Mouse (Mus musculus) heart, adult 11 months (tissue): ENCODE results near the gene Dhdh.
"Not testable (repeated sequence)": the region's sequence is repeated elsewhere in the genome, so short reads cannot be mapped to it uniquely, and the experiment has no call there.

Experiments
- DNase-seq: peaks from one replicate; pipeline ENCODE4 v3.0.0; 2022

Gene Dhdh

DNA sequence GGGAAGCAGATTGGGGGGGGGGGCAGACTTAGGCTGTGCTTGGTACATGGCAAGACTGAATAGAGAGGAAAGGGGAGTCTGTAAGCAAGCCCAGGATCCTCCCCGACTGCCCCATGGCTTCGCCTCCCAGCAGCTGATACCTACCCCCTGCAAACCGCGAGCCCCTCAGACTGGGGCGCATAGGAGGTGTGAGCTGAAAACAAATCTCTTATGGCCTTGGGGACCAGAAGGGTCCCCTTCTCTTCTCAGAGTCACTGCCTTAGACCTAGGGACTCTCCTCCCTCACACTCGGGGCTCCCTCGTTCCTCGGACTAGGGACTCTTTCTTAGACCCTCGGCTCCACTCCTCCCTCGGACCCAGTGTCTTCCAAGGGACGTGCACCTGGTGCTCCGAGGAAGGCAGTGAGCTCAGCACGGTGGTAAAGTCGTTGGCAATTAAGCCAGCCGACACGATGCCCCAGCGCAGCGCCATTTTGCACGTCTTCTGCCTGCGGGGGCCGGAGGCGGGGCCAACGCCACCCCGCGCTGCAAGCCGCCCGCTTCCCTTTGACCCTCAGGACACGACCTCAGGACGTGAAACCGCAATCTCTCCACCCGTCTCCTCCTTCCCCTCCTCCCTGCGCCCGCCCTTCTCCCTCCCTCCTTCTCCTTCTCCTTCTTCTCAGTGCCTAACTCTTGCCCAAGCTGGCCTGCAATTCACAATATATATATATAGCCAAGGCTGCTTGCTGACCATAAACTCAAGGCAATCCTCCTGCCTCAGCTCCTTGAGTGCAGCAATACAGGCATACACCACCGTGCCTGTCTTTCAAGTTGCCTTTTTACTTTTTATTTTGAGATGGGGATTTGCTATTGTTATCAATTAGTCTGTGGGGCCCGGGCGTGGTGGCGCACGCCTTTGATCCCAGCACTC is at the start of gene Dhdh:
Dhdh (minus strand) TSS at position 513 of the 912 bp plus-strand sequence.
- DNase-seq = peak; percentile 98

DNA sequence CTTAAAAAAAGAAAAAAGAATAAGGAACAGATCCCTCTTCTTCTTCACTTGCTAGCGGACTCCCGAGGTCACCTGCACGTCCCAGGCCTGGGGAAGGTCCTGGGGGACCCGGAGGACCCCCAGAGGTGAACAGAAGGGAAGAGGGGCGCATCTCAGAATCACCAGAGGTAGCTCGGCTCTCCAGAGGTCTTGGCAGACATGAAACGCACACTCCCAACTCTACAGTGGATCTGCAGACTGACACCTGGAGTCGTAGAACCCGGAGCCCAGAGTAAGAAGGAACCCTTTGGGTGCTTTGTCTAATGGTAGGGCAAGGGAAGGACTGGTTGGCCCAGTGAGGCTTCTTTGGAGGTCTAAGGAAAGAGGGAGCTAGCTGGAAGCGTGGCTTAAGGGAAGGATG is 49.0 kb upstream of the Dhdh start:
- peak; percentile 93 for DNase-seq

DNA sequence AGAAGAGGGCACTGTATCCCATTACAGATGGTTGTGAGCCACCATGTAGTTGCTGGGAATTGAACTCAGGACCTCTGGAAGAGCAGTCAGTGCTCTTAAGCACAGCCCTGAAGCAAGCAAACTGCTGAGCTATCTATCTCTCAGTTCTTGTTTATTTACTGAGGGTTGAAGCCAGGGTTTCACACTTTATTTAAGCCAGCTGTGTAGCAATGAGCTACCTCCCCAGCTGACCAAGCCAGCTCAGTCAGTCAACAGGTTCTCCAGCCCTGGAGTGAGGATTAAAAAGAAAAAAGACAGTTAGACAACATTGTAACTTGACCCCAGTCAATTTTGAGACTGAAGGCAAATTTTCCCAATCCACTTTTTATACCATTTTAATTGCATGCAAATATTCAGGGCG is 47.1 kb upstream of the Dhdh start:
- DNase-seq = no peak

- peak; percentile 95 for DNase-seq
These were observed 42.0 kb upstream of the Dhdh start for GRCm38 (mm10) chr7:45530643-45531042.

GRCm38 (mm10) chr7:45529461-45529860 is 40.9 kb upstream of the Dhdh start:
- DNase-seq = peak; percentile 97

DNA sequence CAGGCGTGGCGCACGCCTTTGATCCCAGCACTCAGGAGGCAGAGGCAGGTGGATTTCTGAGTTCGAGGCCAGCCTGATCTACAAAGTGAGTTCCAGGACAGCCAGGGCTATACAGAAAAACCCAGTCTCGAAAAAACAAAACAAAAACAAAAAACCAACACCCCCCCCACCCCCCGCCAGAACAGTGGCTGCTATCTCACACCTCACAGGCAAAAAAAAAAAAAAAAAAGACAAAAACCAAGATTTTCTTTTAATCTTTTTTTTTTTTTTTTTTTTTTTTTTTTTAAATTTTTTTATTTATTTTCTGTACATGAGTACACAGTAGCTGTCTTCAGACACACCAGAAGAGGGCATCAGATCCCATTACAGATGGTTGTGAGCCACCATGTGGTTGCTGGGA is 38.6 kb upstream of the Dhdh start:
- not testable (repeated sequence) for DNase-seq

DNA sequence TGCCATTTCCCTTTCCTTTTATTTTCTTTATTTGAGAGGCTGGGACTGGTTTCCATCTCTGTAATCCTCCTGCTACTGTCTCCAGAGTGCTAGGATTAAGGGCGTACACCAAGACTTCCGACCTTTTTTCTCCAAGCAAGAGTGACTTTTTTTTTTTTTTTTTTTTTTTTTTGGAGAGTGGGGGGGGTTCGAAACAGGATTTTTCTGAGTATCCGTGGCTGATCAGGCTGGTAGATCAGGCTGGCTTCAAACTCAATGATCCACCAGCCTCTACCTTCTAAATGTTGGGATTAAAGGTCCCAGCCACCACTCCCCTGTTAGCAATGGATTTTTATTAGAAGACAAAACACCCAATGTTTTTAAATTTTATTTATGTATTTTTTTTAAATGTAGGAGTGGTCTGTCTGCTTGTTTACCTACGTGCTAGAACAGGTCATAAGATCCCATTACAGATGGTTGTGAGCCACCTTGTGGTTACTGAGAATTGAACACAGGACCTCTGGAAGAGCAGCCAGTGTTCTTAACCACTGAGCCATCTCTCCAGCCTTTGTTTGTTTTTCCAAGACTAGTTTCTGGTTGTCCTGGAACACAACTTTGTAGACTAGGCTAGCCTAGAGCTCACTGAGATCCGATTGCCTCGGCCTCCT is 38.0 kb upstream of the Dhdh start:
- peak; percentile 94 for DNase-seq

DNA sequence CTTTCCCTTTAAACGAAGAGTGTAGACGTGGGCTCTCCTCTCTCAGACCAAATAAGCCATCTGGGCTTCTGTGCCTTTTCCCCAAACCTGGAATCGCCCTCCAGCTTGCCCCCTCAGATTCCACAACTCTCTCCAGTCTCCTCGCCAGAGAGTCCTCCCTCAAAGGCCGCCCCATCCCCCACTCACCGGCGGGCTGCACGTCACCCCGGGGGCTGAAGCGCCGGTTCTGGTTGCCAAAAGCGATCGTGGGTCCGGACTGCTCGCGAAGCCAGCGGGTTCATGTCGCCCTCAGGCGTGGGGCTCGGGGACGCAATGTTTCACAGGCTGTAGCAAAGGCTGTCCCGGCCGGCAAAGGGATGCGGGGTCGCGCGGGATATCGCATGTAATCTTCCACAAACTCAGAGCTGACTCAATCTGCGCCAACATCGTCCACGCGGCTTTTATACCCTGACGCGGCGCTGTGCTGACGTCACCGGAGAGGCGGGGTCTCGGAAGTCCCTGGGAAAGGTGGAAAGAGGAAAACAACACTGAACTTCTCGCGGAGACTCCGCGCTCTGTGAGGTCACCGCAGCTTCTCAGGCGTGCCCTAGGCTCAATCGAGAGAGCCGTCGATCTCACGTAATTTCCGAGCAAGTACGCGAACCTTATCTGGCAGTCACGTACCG is 37.3 kb upstream of the Dhdh start, which contains the start of the genes Ppp1r15a and Plekha4:
Ppp1r15a (minus strand) TSS at position 460 of the 665 bp plus-strand sequence.
Plekha4 (plus strand) TSS at position 522 of the 665 bp plus-strand sequence.
- peak; percentile 100 for DNase-seq

- peak; percentile 98 for DNase-seq
These were observed 36.4 kb upstream of the Dhdh start for GRCm38 (mm10) chr7:45524841-45525621.

DNA sequence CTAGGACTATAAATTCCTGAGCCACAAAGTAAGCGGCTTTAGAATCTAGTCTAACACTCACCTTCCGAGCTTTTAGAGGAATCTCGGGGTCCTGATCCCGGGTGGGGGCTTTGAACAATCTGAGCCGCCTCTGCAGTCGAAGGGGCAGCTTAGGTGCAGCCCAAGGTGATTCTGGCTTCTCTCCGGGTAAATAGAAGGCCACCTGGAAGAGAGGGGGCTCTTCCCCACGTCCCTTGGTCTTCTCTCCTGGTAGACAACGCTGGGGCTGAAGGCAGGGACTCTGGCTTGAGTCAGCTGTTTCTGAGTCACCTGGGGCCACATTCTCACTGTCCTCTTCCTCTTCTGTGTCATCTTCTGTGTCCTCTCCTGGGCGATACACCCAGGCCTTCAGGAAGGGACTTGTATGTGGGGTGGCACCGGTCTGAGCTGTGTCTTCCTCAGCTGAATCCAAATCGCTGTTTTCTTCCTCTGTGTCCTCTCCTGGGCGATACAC is 35.1 kb upstream of the Dhdh start:
- peak; percentile 93 for DNase-seq

DNA sequence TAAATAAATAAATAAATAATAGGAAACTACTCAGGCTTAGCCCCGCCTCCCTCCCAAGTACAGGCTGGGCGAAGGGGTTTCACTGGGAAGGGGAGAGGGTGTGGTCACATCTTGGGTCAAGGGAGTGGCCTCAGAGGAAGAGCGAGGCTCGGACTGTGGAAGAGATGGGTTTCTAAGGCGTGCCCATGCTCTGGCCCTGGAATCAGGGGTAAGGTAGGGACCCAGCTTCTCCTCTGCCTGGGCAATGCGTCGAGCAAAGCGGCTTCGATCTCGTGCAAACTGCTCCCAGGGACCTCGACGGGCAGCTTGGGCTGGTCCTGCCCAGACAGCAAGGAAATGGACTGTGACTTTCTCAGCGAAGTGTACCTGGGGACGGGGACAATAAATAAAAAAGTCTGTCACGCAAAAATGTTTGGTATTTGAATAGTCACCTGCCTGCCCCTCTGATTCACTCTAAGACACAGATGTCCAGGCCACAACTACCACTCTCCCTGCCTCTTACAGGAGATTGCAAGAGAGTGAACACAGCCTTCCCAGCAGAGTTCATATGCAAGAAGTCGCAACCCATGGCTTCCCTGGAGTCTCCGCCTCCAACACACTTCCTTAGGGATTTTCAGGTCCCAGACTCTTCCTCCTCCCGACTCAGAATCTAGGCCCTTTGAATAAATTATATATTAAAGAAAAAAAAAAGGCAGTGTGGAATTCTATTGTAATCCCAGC is 34.5 kb upstream of the Dhdh start:
- DNase-seq = peak; percentile 93

GRCm38 (mm10) chr7:45522194-45522752 is 33.7 kb upstream of the Dhdh start:
- no peak for DNase-seq

DNA sequence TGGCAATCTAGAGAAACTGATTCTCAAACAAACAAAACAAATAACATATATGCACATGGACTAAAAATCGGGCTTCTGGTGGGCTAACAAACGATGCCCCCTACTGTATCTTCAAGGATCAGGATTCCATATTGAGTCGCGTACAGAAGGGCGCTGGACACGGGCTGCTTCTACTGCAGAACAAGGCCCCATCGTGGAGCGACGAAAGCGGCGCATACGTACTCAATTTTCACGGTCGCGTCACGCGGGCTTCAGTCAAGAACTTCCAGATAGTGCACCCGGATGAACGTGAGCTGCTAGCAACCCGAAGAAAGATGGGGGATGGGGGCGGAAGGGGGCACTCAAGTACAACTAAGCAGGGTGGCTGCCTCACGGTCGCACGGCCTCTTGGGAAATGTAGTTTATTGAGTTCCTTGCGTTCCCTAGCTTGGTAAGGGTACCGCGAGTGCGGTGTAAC is 33.2 kb upstream of the Dhdh start:
- DNase-seq = peak; percentile 99

DNA sequence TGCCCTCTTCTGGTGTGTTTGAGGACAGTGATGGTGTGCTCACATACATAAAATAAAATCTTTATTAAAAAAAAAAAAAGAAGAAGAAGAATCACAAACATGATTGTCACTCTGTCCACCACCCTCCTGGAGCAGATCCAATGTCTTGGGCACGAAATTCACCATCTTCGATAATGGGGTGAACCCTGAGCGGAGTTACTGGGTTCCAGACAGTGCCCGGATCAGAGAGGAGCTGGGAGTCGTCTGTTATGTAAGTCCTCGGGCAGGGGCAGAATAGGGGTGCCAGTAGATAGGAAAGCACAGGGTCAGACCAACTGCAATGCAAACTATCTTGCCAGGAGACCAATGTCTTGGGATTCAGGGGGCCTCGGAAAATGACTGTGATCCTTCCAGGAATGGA is 32.0 kb upstream of the Dhdh start:
- peak; percentile 90 for DNase-seq

DNA sequence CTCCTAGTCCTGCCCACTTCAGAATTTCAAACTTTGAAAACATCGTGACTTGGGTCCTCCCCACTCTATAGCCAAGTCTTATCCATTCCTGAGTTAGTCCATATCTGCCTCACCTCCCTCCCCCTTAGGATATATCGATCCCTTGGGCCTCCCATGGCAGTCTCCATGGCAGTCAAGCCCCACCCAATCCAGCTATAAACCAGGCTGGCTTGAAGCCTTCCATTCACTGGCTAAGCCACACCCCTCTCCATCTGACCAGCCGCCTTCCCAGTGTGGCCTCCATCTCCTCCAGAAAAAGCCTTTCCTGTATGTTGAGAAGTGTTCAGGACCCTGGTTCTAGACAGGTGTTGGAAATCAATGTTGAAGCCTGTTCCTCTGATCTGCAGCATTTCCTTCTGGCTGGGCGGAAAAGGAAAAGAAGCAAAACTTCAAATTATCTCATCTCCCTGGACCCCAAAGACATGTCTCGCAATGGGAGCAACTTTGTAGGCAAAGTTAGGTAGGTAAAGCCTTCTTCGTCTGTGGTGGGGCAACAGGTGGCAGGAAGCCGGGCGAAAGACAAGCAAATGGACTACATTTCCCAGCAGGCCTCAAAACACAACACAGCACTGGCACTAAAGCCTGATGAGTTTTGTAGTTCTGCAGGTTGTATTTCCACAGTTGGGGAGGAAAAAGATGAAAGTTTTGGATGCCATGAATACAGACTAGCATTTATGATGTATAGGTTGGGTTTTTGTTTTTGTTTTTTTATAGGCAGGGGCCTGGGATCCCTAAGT is 30.9 kb upstream of the Dhdh start:
- no peak for DNase-seq

GRCm38 (mm10) chr7:45518618-45519017 is 30.0 kb upstream of the Dhdh start:
- DNase-seq = peak; percentile 90

DNA sequence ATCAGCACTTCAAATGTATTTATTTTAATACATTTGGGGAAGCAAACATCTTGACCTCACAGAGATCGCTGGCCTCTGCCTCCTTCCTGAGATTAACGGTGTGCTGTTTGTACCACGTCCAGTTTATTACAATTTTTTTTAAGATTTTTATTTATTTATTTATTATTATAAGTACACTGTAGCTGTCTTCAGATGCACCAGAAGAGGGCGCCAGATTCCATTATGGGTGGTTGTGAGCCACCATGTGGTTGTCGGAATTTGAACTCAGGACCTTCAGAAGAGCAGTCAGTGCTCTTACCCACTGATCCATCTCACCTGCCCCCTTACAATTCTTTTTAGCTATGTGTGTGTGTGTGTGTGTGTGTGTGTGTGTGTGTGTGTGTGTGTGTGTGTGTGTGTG is 28.2 kb upstream of the Dhdh start:
- DNase-seq = not testable (repeated sequence)

- no peak for DNase-seq
These were observed 26.8 kb upstream of the Dhdh start for GRCm38 (mm10) chr7:45515436-45515835.

DNA sequence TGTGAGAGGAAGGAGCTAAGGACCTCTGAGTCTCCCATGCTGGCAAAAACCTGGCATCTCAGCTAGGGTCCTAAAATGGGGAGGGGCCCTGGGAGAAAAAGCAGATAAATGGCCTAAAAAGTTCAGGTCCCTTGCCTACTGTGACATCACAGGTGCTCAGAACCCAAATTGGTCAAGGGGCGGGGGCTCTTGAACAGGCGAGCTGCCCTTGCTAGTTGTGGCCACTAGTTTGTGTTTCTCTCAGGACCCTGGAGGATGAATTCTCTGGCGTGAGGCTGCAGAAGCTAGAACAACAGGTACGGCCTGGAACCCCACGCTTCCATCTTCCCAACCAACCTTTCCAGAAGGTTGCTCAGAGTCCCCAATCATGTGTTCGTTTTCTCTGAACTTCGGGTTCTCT is 25.8 kb upstream of the Dhdh start:
- DNase-seq = no peak
